Mouse (Mus musculus): ENCODE measurements at regions not wholly inside any gene's neighbourhood (a gene's known extent, or its start where the extent isn't known, plus 50 kb on each side); places are given as distances from the start of the nearest gene placed in this dataset.
A peak's percentile ranks its signal among the peaks of the same experiment; 100 is the strongest.

GRCm38 (mm10) chr8:35020480-35020879 lies 745.1 kb upstream of the Gm19410 start:
- Histone ChIP-seq H3K4me1 (replicated peaks) (no peaks in the 10 kb centered on the region), H3K4me3 (no peak overlapping the region), H3K27me3 (no peaks in the 10 kb centered on the region), H3K4me2 (no peak overlapping the region), H3K27ac (replicated peaks) (no peak overlapping the region), H3K9me3 (no peaks in the 10 kb centered on the region), H3K9ac (no peak overlapping the region), H3K36me3 (no peaks in the 10 kb centered on the region)
- WGBS: 77% methylated on average over 8 of the region's 8 CpGs
- no peak for ATAC-seq (ENCODE audit: low FRiP score, low read depth)

DNA sequence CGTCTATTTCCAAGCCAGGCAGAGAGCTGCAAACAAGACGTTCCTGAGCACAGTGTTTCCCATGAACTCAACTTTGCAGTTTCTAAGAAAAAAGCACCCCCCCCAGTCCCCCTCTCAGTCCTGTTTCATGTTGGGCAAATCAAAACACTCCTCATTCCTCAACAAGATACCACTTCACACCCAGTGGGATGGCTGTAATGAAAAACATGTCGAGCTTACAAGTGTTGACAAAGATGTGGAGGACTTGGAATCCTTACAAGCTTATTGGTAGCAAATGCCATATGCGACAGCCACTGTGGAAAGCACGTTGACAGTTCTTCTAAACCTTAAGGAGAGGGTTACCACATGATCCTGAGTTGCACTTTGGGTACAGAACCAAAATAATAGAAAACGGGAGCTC lies 742.9 kb upstream of the Gm19410 start:
- Histone ChIP-seq H3K4me3 (no peak overlapping the region), H3K27ac (replicated peaks) (no peak overlapping the region), H3K9ac (no peak overlapping the region), H3K36me3 (no peaks in the 10 kb centered on the region), H3K27me3 (no peaks in the 10 kb centered on the region), H3K4me1 (replicated peaks) (no peaks in the 10 kb centered on the region), H3K4me2 (no peak overlapping the region), H3K9me3 (no peaks in the 10 kb centered on the region)
- WGBS: 74% methylated on average over 6 of the region's 6 CpGs
- no peak for ATAC-seq (ENCODE audit: low FRiP score, low read depth)

GRCm38 (mm10) chr8:35047798-35048197 lies 717.8 kb upstream of the Gm19410 start:
- Histone ChIP-seq H3K27me3 (no peaks in the 10 kb centered on the region), H3K9ac (no peak overlapping the region), H3K36me3 (no peaks in the 10 kb centered on the region), H3K4me1 (replicated peaks) (no peaks in the 10 kb centered on the region), H3K9me3 (no peaks in the 10 kb centered on the region), H3K4me3 (no peak overlapping the region), H3K4me2 (no peak overlapping the region), H3K27ac (replicated peaks) (no peak overlapping the region)
- no peak for ATAC-seq (ENCODE audit: low FRiP score, low read depth)
- 59% methylated on average over 3 of the region's 3 CpGs for WGBS

GRCm38 (mm10) chr8:35053444-35053843 lies 712.1 kb upstream of the Gm19410 start:
- no peak overlapping the region for H3K4me2 ChIP-seq
- H3K27ac ChIP-seq (replicated peaks): no peak overlapping the region
- no peak overlapping the region for H3K4me3 ChIP-seq
- no peaks in the 10 kb centered on the region for H3K4me1 ChIP-seq (replicated peaks)
- H3K9ac ChIP-seq: no peak overlapping the region
- H3K36me3 ChIP-seq: no peaks in the 10 kb centered on the region
- ATAC-seq (ENCODE audit: low FRiP score, low read depth): no peak
- WGBS: 87% methylated on average over 4 of the region's 4 CpGs
- H3K9me3 ChIP-seq: no peaks in the 10 kb centered on the region
- H3K27me3 ChIP-seq: no peaks in the 10 kb centered on the region

DNA sequence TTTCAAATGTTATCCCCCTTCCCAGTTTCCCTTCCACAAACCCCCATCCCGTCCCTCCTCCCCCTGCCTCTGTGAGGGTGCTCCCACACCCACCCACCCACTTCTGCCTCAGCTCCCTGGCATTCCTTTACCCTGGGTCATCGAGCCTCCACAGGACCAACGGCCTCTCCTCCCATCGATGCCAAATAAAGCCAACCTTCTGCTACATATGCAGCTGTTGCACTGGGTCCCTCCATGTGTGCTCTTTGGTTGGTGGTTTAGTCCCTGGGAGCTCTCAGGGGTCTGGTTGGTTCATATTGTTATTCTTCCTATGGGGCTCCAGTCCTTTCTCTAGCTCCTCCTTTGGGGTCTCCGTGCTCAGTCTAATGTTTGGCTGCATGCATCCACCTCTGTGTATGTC lies 704.5 kb upstream of the Gm19410 start:
- 87% methylated on average over 5 of the region's 5 CpGs for WGBS
- no peak overlapping the region for H3K9ac ChIP-seq
- no peaks in the 10 kb centered on the region for H3K4me1 ChIP-seq (replicated peaks)
- no peak for ATAC-seq (ENCODE audit: low FRiP score, low read depth)
- no peak overlapping the region for H3K4me3 ChIP-seq
- no peaks in the 10 kb centered on the region for H3K36me3 ChIP-seq
- no peaks in the 10 kb centered on the region for H3K9me3 ChIP-seq
- H3K27ac ChIP-seq (replicated peaks): no peak overlapping the region
- no peak overlapping the region for H3K4me2 ChIP-seq
- H3K27me3 ChIP-seq: no peaks in the 10 kb centered on the region

- 93% methylated on average over 2 of the region's 2 CpGs for WGBS
- Histone ChIP-seq H3K4me3 (no peak overlapping the region), H3K9me3 (no peaks in the 10 kb centered on the region), H3K4me1 (replicated peaks) (no peaks in the 10 kb centered on the region), H3K27me3 (no peaks in the 10 kb centered on the region), H3K27ac (replicated peaks) (no peak overlapping the region), H3K4me2 (no peak overlapping the region), H3K36me3 (no peaks in the 10 kb centered on the region), H3K9ac (no peak overlapping the region)
- no peak for ATAC-seq (ENCODE audit: low FRiP score, low read depth)
These were observed 697.4 kb upstream of the Gm19410 start for GRCm38 (mm10) chr8:35068228-35068627.

GRCm38 (mm10) chr8:35070246-35070989 lies 695.2 kb upstream of the Gm19410 start:
- Histone ChIP-seq H3K27ac (replicated peaks) (no peak overlapping the region), H3K36me3 (no peaks in the 10 kb centered on the region), H3K9ac (no peak overlapping the region), H3K9me3 (no peaks in the 10 kb centered on the region), H3K4me3 (no peak overlapping the region), H3K4me1 (replicated peaks) (no peaks in the 10 kb centered on the region), H3K27me3 (no peaks in the 10 kb centered on the region), H3K4me2 (no peak overlapping the region)
- 0 out of 2 replicates have a peak, but pooled peaks have one; percentile 34 for ATAC-seq (ENCODE audit: low FRiP score, low read depth)
- WGBS: 64% methylated on average over 7 of the region's 7 CpGs

GRCm38 (mm10) chr8:35075971-35076370 lies 689.6 kb upstream of the Gm19410 start:
- Histone ChIP-seq H3K4me1 (replicated peaks) (peaks cover 7% of the 10 kb centered on the region; the same call in 1 of the 2 replicates), H3K4me2 (no peak overlapping the region), H3K27me3 (no peaks in the 10 kb centered on the region), H3K9ac (no peak overlapping the region), H3K9me3 (no peaks in the 10 kb centered on the region), H3K4me3 (no peak overlapping the region), H3K27ac (replicated peaks) (no peak overlapping the region), H3K36me3 (no peaks in the 10 kb centered on the region)
- WGBS: 71% methylated on average over 10 of the region's 10 CpGs
- ATAC-seq (ENCODE audit: low FRiP score, low read depth): no peak

- no peak overlapping the region for H3K4me3 ChIP-seq
These were observed 682.4 kb upstream of the Gm19410 start for GRCm38 (mm10) chr8:35083161-35083560.

GRCm38 (mm10) chr8:35087070-35087469 lies 678.5 kb upstream of the Gm19410 start:
- no peak overlapping the region for H3K9ac ChIP-seq
- peaks cover 6% of the 10 kb centered on the region for H3K4me1 ChIP-seq (replicated peaks)
- H3K4me3 ChIP-seq: no peak overlapping the region
- no peak overlapping the region for H3K27ac ChIP-seq (replicated peaks)
- 95% methylated on average over 2 of the region's 2 CpGs for WGBS
- no peaks in the 10 kb centered on the region for H3K9me3 ChIP-seq
- no peak overlapping the region for H3K4me2 ChIP-seq
- no peaks in the 10 kb centered on the region for H3K27me3 ChIP-seq
- H3K36me3 ChIP-seq: no peaks in the 10 kb centered on the region
- ATAC-seq (ENCODE audit: low FRiP score, low read depth): no peak

More at GRCm38 (mm10) chr8:35083161-35083560, 682.4 kb upstream of the Gm19410 start:
- ATAC-seq (ENCODE audit: low FRiP score, low read depth): no peak
- H3K36me3 ChIP-seq: no peaks in the 10 kb centered on the region
- H3K4me1 ChIP-seq (replicated peaks): no peaks in the 10 kb centered on the region
- no peak overlapping the region for H3K4me2 ChIP-seq
- no peak overlapping the region for H3K27ac ChIP-seq (replicated peaks)
- no peaks in the 10 kb centered on the region for H3K27me3 ChIP-seq
- WGBS: 56% methylated on average over 1 of the region's 1 CpGs
- H3K9me3 ChIP-seq: no peaks in the 10 kb centered on the region
- H3K9ac ChIP-seq: no peak overlapping the region

DNA sequence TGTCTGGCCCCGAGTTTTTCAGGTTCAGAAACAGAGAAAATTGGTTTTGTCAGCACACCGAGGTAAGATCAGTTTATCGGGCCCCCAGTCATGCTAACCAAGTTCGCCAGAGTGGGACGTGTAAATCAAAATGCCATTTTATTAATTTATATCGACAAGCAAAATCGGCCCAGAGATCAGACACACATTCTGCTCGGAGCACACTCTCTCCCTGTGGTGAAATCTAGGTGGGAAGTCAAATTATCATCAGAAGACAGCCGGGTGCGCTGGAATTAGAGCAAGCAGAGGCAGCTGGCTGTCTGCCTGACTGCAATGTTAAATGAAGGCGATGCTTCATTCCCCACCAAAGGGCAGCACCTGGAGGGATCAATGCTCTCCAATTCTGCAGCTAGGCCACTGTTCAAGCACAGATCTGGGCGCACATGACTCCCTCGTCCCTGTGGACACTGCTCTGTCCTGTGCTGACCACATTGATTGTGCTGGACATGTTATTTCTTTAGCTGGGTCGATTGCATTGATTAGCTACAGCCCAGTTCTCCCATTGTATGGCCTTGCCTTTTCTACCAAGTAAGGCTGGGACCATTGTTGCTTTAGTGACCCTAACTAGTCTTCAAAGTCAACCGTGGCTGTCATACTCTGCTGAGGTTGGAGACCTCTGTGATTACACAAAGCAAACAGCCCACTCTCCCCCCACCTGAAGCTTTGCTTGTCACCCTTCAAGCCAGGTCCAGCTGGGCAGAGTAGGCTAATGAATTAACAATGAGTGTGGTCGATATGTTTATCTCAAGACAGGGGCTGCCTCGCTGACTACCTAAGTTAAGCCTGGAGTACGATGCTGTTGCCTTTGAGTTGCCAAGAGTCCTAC lies 677.0 kb upstream of the Gm19410 start:
- WGBS: 45% methylated on average over 18 of the region's 18 CpGs
- H3K27me3 ChIP-seq: no peaks in the 10 kb centered on the region
- ATAC-seq (ENCODE audit: low FRiP score, low read depth): 0 out of 2 replicates have a peak, but pooled peaks have one; percentile 30
- no peak overlapping the region for H3K4me3 ChIP-seq
- peak overlapping the region; percentile 26; the same call in 1 of the 2 replicates for H3K27ac ChIP-seq (replicated peaks)
- peaks cover 6% of the 10 kb centered on the region for H3K4me1 ChIP-seq (replicated peaks)
- H3K9ac ChIP-seq: no peak overlapping the region
- H3K9me3 ChIP-seq: no peaks in the 10 kb centered on the region
- H3K36me3 ChIP-seq: no peaks in the 10 kb centered on the region
- no peak overlapping the region for H3K4me2 ChIP-seq

GRCm38 (mm10) chr8:35089519-35089918 lies 676.1 kb upstream of the Gm19410 start:
- no peak overlapping the region for H3K4me2 ChIP-seq
- ATAC-seq (ENCODE audit: low FRiP score, low read depth): no peak
- H3K4me3 ChIP-seq: no peak overlapping the region
- H3K4me1 ChIP-seq (replicated peaks): peaks cover 6% of the 10 kb centered on the region
- WGBS: 85% methylated on average over 8 of the region's 8 CpGs
- no peaks in the 10 kb centered on the region for H3K27me3 ChIP-seq
- no peak overlapping the region for H3K27ac ChIP-seq (replicated peaks)
- no peaks in the 10 kb centered on the region for H3K9me3 ChIP-seq
- no peak overlapping the region for H3K9ac ChIP-seq
- H3K36me3 ChIP-seq: no peaks in the 10 kb centered on the region
